Mouse (Mus musculus) embryonic fibroblast, embryonic 13.5 days (primary cell): ENCODE data around the gene Olfr1366.

ENCODE experiments used
- CTCF ChIP-seq: IDR thresholded peaks from 2 replicates; pipeline ENCODE4 v1.5.1; 2011; ENCODE audit warnings: mild to moderate bottlenecking, control low read depth, low read length, moderate library complexity, borderline replicate concordance; ENCODE audit not compliant: insufficient read depth
- POLR2A ChIP-seq: IDR thresholded peaks from 2 replicates; pipeline ENCODE4 v1.6.1; 2011; ENCODE audit warnings: low read depth, mild to moderate bottlenecking, control low read depth, low read length, moderate library complexity

DNA sequence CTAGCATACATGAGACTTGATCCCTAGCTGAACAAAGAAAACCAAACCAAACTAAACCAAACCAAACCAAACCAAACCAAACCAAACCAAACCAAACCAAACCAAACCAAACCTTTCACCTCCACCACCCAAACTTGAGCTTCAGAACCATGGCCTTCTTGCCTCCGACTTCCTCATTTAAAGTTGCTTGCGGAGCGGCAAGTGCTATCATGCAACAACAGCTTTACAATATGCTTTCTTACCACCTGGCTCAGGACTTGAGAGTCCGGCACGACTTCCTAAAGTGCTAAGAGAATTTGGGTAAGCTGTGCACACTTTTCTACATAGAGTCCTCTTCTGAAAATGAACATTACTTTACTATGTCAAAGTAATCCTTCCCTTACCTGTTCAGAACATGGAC, 40.3 kb downstream of the Olfr1366 start:
- no peak for TF ChIP-seq CTCF
- TF ChIP-seq POLR2A = no peak
